21 mouse cellular contexts compared by ENCODE assay signal in the genomic region with DNA sequence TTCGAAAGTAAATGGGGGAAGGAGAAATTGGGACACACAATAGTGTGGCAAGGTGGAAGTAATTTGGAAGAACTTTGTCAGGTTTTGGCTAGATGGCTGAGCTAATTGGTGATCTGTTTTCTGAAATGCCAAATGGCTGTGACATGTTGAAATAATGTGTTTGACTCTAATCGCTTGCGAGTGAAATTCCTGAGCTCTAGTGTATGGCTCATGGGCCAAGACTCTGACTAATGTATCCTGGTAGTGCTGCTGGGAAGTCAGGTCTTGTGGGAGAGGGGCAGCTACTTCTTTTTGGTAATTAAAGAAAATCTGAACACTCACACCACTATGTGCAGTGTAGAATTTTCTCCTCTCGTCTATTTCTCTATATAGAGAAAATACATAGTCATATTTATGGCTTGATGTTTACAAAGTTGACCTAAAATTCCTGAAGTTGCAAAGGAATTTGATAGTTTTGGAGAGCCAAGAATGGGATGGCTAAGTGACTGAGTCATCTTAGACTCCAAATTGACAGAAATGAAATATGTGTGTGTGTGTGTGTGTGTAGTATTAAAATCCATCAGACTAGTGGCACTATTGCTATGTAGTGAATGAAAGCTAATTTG. TPM values are rescaled to one million over a fixed set of nuclear protein-coding genes. Genes with fewer than 3 reads are reported as not detected.
A peak's percentile ranks its signal among the peaks of the same experiment; 100 is the strongest.
DNase-seq lines count a peak whose midpoint lies in the region; TF ChIP-seq lines count a peak whose summit lies in the region.
"Had no signal": no experiment of that assay in that cellular context is flagged by ENCODE, and none has a peak within 500 bp of the region (broad histone marks: within the 10 kb centered on the region; RNA-seq: fewer than 3 reads in every experiment).

No protein-coding gene starts in this region.

- DNase-seq in 3134 (ENCODE audit: extremely low read depth, insufficient read length, low spot score): peak; percentile 33
- peak; percentile 69 for DNase-seq in 3T3-L1 (ENCODE audit: low read depth, low spot score)
- DNase-seq in retina, postnatal 1 day: peak; percentile 6
- DNase-seq in thymus, postnatal 0 days (ENCODE audit: low spot score): no peak
- no peak for DNase-seq in urinary bladder, postnatal 4 days (ENCODE audit: low spot score in 2 of 2)
- DNase-seq: adrenal gland, adult 2 months; adrenal gland, postnatal 25 days; cerebellum, adult 2 months; cerebellum, postnatal 14 days; gastrocnemius, adult 2 months; gastrocnemius, postnatal 25 days had no signal

- H3K4me3 ChIP-seq in embryonic fibroblast, embryonic 13.5 days (ENCODE audit: insufficient read depth, low read length): no peak overlapping the region
- H3K4me3 ChIP-seq: embryonic facial prominence, embryonic 12.5 days; gastrocnemius, adult 2 months; heart, embryonic 12.5 days; hindbrain, embryonic 10.5 days; hindbrain, embryonic 15.5 days had no signal

- TF ChIP-seq CTCF in embryonic fibroblast, embryonic 13.5 days (IDR thresholded peaks at IDR 0.05; ENCODE audit: borderline replicate concordance, insufficient read depth, low read length): no peak

- peaks cover 3% of the 10 kb centered on the region for H3K4me1 ChIP-seq in embryonic fibroblast, embryonic 13.5 days (ENCODE audit: control insufficient read depth, insufficient read depth, low read length)
- H3K4me1 ChIP-seq: embryonic facial prominence, embryonic 12.5 days; heart, embryonic 12.5 days; hindbrain, embryonic 10.5 days; hindbrain, embryonic 15.5 days had no signal

- no peak for TF ChIP-seq POLR2A in embryonic fibroblast, embryonic 13.5 days (IDR thresholded peaks at IDR 0.05; ENCODE audit: low read depth, low read length)

- peak overlapping the region; percentile 65 for H3K27ac ChIP-seq in embryonic fibroblast, embryonic 13.5 days (ENCODE audit: insufficient read depth, low read length)
- H3K27ac ChIP-seq: embryonic facial prominence, embryonic 12.5 days; gastrocnemius, adult 2 months; hindbrain, embryonic 10.5 days; hindbrain, embryonic 15.5 days had no signal

RNA-seq across cellular contexts. Expression of a gene that starts 55.1 kb away (rescaled TPM):
- polyA plus RNA-seq in embryonic fibroblast, embryonic 13.5 days (2011; ENCODE audit: insufficient read length, low read depth, missing spikeins): not detected in 2 replicates
- not detected in 2 replicates for polyA plus RNA-seq in thymus, postnatal 0 days (2015; fragmentation: Nextera tagmentation; extraction: Ambion mirVana)
- polyA plus RNA-seq: adrenal gland, adult 2 months; C2C12; cortical plate, adult 2 months; embryonic facial prominence, embryonic 12.5 days; forebrain, embryonic 16.5 days; heart, embryonic 12.5 days; heart, embryonic 16.5 days; hindbrain, embryonic 10.5 days; hindbrain, embryonic 15.5 days; intestine, embryonic 16.5 days had no signal

RNA-seq across cellular contexts. Expression of a gene that starts 55.2 kb away (rescaled TPM):
- 14.4 and 15.5 TPM in 2 replicates for polyA plus RNA-seq in embryonic fibroblast, embryonic 13.5 days (2011; ENCODE audit: insufficient read length, low read depth, missing spikeins)
- polyA plus RNA-seq in thymus, postnatal 0 days (2015; fragmentation: Nextera tagmentation; extraction: Ambion mirVana): 9.0 and 10.0 TPM in 2 replicates

Comparison
In these comparisons a context has a peak if more than half of its experiments do, and no peak if none do; other contexts are left out.
1. DNase-seq: peak in 3134 (single experiment), 3T3-L1 (single experiment) and retina, postnatal 1 day (single experiment); none in thymus, postnatal 0 days (single experiment) and urinary bladder, postnatal 4 days (0 of 2).